Mouse (Mus musculus) liver, embryonic 11.5 days (tissue): ENCODE measurements around the gene Prkab2. TPM values are rescaled to one million over a fixed set of nuclear protein-coding genes. Genes with fewer than 3 reads are reported as not detected.

ENCODE experiments used
- ATAC-seq: fragments of 200-750 bp; cut with Nextera tagmentation; replicated peaks from 2 replicates; pipeline ENCODE4 v1.8.0; 2017; ENCODE audit warnings: moderate number of reproducible peaks, mild to moderate bottlenecking, moderate TSS enrichment, moderate library complexity; ENCODE audit not compliant: low FRiP score
- DNase-seq: peaks from one replicate; pipeline ENCODE4 v3.0.0-alpha.2; 2017; ENCODE audit warnings: low spot score
- H3K27ac ChIP-seq: fragments of 300-500 bp; sonication (generic); 2 replicates; pipeline ENCODE4 v1.5.1; 2014; ENCODE audit warnings: mild to moderate bottlenecking, low read depth, low read length, control low read depth
- H3K27me3 ChIP-seq: fragments of 300-500 bp; sonication (generic); replicated peaks from 2 replicates; pipeline ENCODE4 v1.6.1; 2014; ENCODE audit warnings: low read length, mixed read lengths; ENCODE audit not compliant: control insufficient read depth, insufficient read depth
- H3K36me3 ChIP-seq: fragments of 300-500 bp; sonication (generic); 2 replicates; pipeline ENCODE4 v1.6.1; 2014; ENCODE audit warnings: mild to moderate bottlenecking, low read length, moderate library complexity, mixed read lengths; ENCODE audit not compliant: control insufficient read depth, insufficient read depth
- H3K4me1 ChIP-seq: fragments of 300-500 bp; sonication (generic); replicated peaks from 2 replicates; pipeline ENCODE4 v1.6.1; 2014; ENCODE audit warnings: low read length, mixed read lengths; ENCODE audit not compliant: control insufficient read depth, insufficient read depth
- H3K4me2 ChIP-seq: fragments of 300-500 bp; sonication (generic); 2 replicates; pipeline ENCODE4 v1.6.1; 2014; ENCODE audit warnings: mild to moderate bottlenecking, control low read depth, moderate library complexity
- H3K4me3 ChIP-seq: fragments of 300-500 bp; sonication (generic); 2 replicates; pipeline ENCODE4 v1.5.1; 2014; ENCODE audit warnings: low read depth, low read length, control low read depth
- H3K9ac ChIP-seq: fragments of 300-500 bp; sonication (generic); 2 replicates; pipeline ENCODE4 v1.6.1; 2014; ENCODE audit warnings: low read depth, low read length, control low read depth
- H3K9me3 ChIP-seq: fragments of 300-500 bp; sonication (generic); 2 replicates; pipeline ENCODE4 v1.6.1; 2016; ENCODE audit warnings: low read length, inconsistent platforms, mixed read lengths; ENCODE audit not compliant: control insufficient read depth
- WGBS: fragments of 180-500 bp; shearing (Covaris S2); extraction: QIAGEN DNeasy Blood & Tissue Kit; methylation state at CpG from one replicate; pipeline ENCODE4 v1.1.7; 2014; 5-methylcytosine and 5-hydroxymethylcytosine counted together
- polyA plus RNA-seq: library from polyadenylated mRNA; unstranded; fragments of >200 nt; fragmentation: Nextera tagmentation; extraction: Ambion mirVana; gene quantifications from 2 replicates; pipeline ENCODE4 v1.2.1, GENCODE M21; 2014

The Prkab2 gene
- polyA plus RNA-seq, 1 experiment from 2014 or later: 4.5 TPM

GRCm38 (mm10) chr3:97690590-97690989, 32.6 kb downstream of the Prkab2 start:
- 53% methylated on average over 7 of the region's 7 CpGs for WGBS
- no peak overlapping the region for H3K4me2 ChIP-seq
- no peak overlapping the region for H3K27ac ChIP-seq
- H3K9ac ChIP-seq: no peak overlapping the region
- no peak for ATAC-seq
- H3K9me3 ChIP-seq: no peaks in the 10 kb centered on the region
- H3K27me3 ChIP-seq: no peaks in the 10 kb centered on the region
- no peaks in the 10 kb centered on the region for H3K4me1 ChIP-seq
- no peak for DNase-seq
- no peaks in the 10 kb centered on the region for H3K36me3 ChIP-seq
- H3K4me3 ChIP-seq: no peak overlapping the region

- Histone ChIP-seq H3K9me3 (no peaks in the 10 kb centered on the region), H3K36me3 (no peaks in the 10 kb centered on the region), H3K27ac (no peak overlapping the region), H3K4me2 (no peak overlapping the region), H3K27me3 (no peaks in the 10 kb centered on the region), H3K4me1 (no peaks in the 10 kb centered on the region), H3K9ac (no peak overlapping the region), H3K4me3 (no peak overlapping the region)
- ATAC-seq: no peak
- WGBS: 66% methylated on average over 12 of the region's 12 CpGs
- DNase-seq: no peak
Observed at GRCm38 (mm10) chr3:97691443-97692017, 33.5 kb downstream of the Prkab2 start.

DNA sequence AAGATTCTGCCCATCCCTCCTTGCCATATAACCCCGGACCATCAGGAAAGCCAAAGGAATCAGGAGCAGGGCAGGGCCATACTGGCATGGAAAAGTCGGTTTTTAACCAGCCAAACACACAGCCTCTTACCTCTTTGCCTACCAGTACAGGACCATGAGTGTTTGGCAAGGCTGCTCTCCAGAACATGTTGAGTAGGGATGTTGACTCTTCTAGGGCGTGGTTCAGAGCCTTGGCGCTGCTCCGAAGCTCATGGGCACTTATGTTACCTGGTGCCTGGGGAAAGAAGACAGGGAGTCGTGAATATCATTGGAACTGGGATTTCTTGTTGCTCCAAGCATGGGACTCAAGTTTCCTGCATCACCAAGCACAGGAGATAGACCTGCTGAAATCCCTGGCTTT, 35.8 kb downstream of the Prkab2 start:
- no peaks in the 10 kb centered on the region for H3K27me3 ChIP-seq
- DNase-seq: no peak
- no peak overlapping the region for H3K9ac ChIP-seq
- no peak overlapping the region for H3K4me2 ChIP-seq
- no peaks in the 10 kb centered on the region for H3K36me3 ChIP-seq
- ATAC-seq: no peak
- H3K4me1 ChIP-seq: no peaks in the 10 kb centered on the region
- H3K4me3 ChIP-seq: no peak overlapping the region
- 80% methylated on average over 6 of the region's 6 CpGs for WGBS
- H3K9me3 ChIP-seq: no peaks in the 10 kb centered on the region
- no peak overlapping the region for H3K27ac ChIP-seq

GRCm38 (mm10) chr3:97696866-97697265, 38.9 kb downstream of the Prkab2 start:
- Histone ChIP-seq H3K9ac (no peak overlapping the region), H3K36me3 (no peaks in the 10 kb centered on the region), H3K27me3 (no peaks in the 10 kb centered on the region), H3K4me1 (no peaks in the 10 kb centered on the region), H3K4me2 (no peak overlapping the region), H3K4me3 (no peak overlapping the region), H3K27ac (no peak overlapping the region), H3K9me3 (no peaks in the 10 kb centered on the region)
- DNase-seq (no peak), ATAC-seq (no peak)
- WGBS: 80% methylated on average over 9 of the region's 9 CpGs

- ATAC-seq (no peak), DNase-seq (no peak)
- 68% methylated on average over 9 of the region's 9 CpGs for WGBS
- Histone ChIP-seq H3K36me3 (no peaks in the 10 kb centered on the region), H3K4me3 (no peak overlapping the region), H3K27ac (no peak overlapping the region), H3K9me3 (no peaks in the 10 kb centered on the region), H3K9ac (no peak overlapping the region), H3K4me1 (no peaks in the 10 kb centered on the region), H3K27me3 (no peaks in the 10 kb centered on the region), H3K4me2 (no peak overlapping the region)
Observed at GRCm38 (mm10) chr3:97697291-97697690, 39.3 kb downstream of the Prkab2 start.

DNA sequence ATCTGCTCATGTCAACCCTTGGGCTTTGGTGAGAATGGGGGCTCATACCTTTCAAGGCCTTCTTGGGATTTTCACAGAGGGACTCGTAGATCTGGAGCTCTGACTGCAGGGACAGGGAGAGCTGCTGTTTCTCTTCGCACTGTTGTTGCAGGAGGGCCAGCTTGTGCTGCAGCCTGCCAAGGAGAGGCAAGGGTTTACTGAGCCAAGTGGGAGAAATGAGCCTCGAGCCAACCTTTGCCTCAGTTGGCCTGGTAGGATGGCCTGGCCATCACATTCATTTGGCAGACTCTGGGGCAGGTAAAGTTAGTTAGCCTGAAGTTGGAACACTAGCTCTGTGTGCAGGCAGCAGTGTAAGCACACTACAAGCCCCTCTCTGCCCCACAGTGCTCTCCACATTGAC, 41.1 kb downstream of the Prkab2 start:
- ATAC-seq (no peak), DNase-seq (no peak)
- WGBS: 70% methylated on average over 3 of the region's 3 CpGs
- H3K27ac ChIP-seq: no peak overlapping the region
- no peaks in the 10 kb centered on the region for H3K9me3 ChIP-seq
- no peaks in the 10 kb centered on the region for H3K36me3 ChIP-seq
- no peak overlapping the region for H3K4me2 ChIP-seq
- H3K27me3 ChIP-seq: no peaks in the 10 kb centered on the region
- H3K4me3 ChIP-seq: no peak overlapping the region
- no peak overlapping the region for H3K9ac ChIP-seq
- H3K4me1 ChIP-seq: no peaks in the 10 kb centered on the region

DNA sequence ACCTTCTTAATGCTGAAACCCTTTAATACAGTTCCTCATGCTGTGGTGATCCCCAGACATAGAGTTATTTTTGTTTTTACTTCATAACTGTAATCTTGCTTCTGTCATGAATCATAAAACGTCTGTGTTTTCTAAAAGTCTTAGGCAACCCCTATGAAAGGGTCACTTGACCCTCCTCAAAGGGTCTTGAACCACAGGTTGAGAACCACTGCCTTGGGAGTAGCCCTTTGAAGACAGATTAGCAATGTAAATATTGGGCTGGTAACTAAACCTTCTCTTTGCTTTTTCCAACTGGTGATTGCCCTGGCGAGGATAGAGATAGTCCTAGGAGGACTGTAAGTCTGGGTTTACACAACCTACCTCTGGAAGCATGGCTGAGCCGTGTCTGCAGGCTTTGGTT, 43.2 kb downstream of the Prkab2 start:
- Histone ChIP-seq H3K4me1 (no peaks in the 10 kb centered on the region), H3K27ac (no peak overlapping the region), H3K27me3 (no peaks in the 10 kb centered on the region), H3K9me3 (no peaks in the 10 kb centered on the region), H3K36me3 (no peaks in the 10 kb centered on the region), H3K4me3 (no peak overlapping the region), H3K4me2 (no peak overlapping the region), H3K9ac (no peak overlapping the region)
- WGBS: 46% methylated on average over 3 of the region's 3 CpGs
- DNase-seq (no peak), ATAC-seq (no peak)

DNA sequence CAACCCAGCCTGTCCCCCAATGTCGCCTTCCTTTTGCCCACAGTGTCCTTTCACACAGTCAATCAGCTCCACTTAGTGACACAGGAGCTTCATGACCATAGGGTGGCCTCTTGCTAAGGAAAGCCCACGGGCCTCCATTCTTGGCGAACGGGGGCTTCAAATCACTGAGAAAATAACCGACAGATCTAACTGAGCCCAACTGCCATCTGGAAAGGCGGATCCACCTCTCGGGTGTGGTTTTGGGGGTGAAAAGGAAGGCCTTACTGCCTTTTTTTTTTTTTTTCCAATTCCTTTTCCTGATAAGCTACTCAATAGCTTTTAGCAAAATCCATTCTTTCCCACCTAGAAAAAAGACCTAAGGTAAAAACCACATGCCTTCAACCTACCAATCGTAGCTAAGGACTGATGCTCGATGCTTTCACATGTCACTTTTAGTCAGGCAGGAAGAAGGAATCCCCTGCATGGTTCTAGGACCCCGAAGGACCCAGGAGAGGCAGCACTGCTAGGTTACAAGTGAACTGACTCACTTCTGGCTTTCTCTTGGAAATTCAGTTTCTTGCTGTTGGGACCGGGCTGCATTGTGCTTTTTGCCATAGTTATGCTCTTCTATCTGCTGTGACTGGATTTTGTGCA, 44.6 kb downstream of the Prkab2 start:
- H3K4me1 ChIP-seq: no peaks in the 10 kb centered on the region
- H3K36me3 ChIP-seq: no peaks in the 10 kb centered on the region
- H3K27me3 ChIP-seq: no peaks in the 10 kb centered on the region
- H3K4me3 ChIP-seq: no peak overlapping the region
- H3K9me3 ChIP-seq: no peaks in the 10 kb centered on the region
- H3K9ac ChIP-seq: no peak overlapping the region
- DNase-seq: no peak
- no peak overlapping the region for H3K4me2 ChIP-seq
- ATAC-seq: no peak
- no peak overlapping the region for H3K27ac ChIP-seq
- WGBS: 90% methylated on average over 11 of the region's 11 CpGs

- Histone ChIP-seq H3K4me1 (no peaks in the 10 kb centered on the region), H3K9me3 (no peaks in the 10 kb centered on the region), H3K36me3 (no peaks in the 10 kb centered on the region; the same call in 1 of the 2 replicates), H3K27me3 (no peaks in the 10 kb centered on the region), H3K27ac (no peak overlapping the region), H3K9ac (no peak overlapping the region), H3K4me2 (no peak overlapping the region), H3K4me3 (no peak overlapping the region)
- ATAC-seq (no peak), DNase-seq (no peak)
- 80% methylated on average over 3 of the region's 3 CpGs for WGBS
Observed at GRCm38 (mm10) chr3:97705508-97705907, 47.5 kb downstream of the Prkab2 start.
